Mouse (Mus musculus) intestine, postnatal 0 days (tissue): Measurements from ENCODE around the gene Gtsf1l. TPM values are rescaled to one million over a fixed set of nuclear protein-coding genes. Genes with fewer than 3 reads are reported as not detected.

Source experiments
- ATAC-seq: fragments of 200-750 bp; cut with Nextera tagmentation; 2 replicates; pipeline ENCODE4 v1.8.0; 2017; ENCODE audit warnings: mild to moderate bottlenecking, moderate TSS enrichment, moderate library complexity
- H3K27ac ChIP-seq: fragments of 300-500 bp; sonication (generic); 2 replicates; pipeline ENCODE4 v1.5.1; 2014; ENCODE audit warnings: mild to moderate bottlenecking, low read depth, low read length, moderate library complexity
- H3K27me3 ChIP-seq: fragments of 300-500 bp; sonication (generic); replicated peaks from 2 replicates; pipeline ENCODE4 v1.6.1; 2014; ENCODE audit warnings: low read length, mixed read lengths; ENCODE audit not compliant: control insufficient read depth, insufficient read depth
- H3K36me3 ChIP-seq: fragments of 300-500 bp; sonication (generic); 2 replicates; pipeline ENCODE4 v1.6.1; 2014; ENCODE audit warnings: mild to moderate bottlenecking, moderate library complexity; ENCODE audit not compliant: control insufficient read depth, insufficient read depth
- H3K4me1 ChIP-seq: fragments of 300-500 bp; sonication (generic); replicated peaks from 2 replicates; pipeline ENCODE4 v1.6.1; 2014; ENCODE audit warnings: antibody characterized with exemption, low read length, mixed read lengths; ENCODE audit not compliant: control insufficient read depth, insufficient read depth
- H3K4me2 ChIP-seq: fragments of 300-500 bp; sonication (generic); replicated peaks from 2 replicates; pipeline ENCODE4 v1.6.1; 2014; ENCODE audit warnings: low read depth, mild to moderate bottlenecking, moderate library complexity
- H3K4me3 ChIP-seq: fragments of 300-500 bp; sonication (generic); 2 replicates; pipeline ENCODE4 v1.5.1; 2014; ENCODE audit warnings: low read depth, low read length
- H3K9ac ChIP-seq: fragments of 300-500 bp; sonication (generic); 2 replicates; pipeline ENCODE4 v1.6.1; 2014; ENCODE audit warnings: mild to moderate bottlenecking, low read depth, low read length
- H3K9me3 ChIP-seq: fragments of 300-500 bp; sonication (generic); 2 replicates; pipeline ENCODE4 v1.6.1; 2016; ENCODE audit warnings: mixed run types; ENCODE audit not compliant: control insufficient read depth
- CTCF ChIP-seq: sonication (generic); IDR thresholded peaks from 2 replicates; pipeline ENCODE4 v1.5.1; 2016; ENCODE audit warnings: low read depth, mild to moderate bottlenecking, control low read depth, antibody characterized with exemption, moderate library complexity
- WGBS: fragments of 180-500 bp; shearing (Covaris S2); extraction: QIAGEN DNeasy Blood & Tissue Kit; methylation state at CpG from one replicate; pipeline ENCODE4 v1.1.7; 2014; 5-methylcytosine and 5-hydroxymethylcytosine counted together
- microRNA-seq: library from miRNA; unstranded; fragments of <30 nt; microRNA quantifications from one replicate; pipeline ENCODE4, GENCODE M21; 2016
- polyA plus RNA-seq: library from polyadenylated mRNA; unstranded; fragments of >200 nt; fragmentation: Nextera tagmentation; extraction: Ambion mirVana; gene quantifications from 2 replicates; pipeline ENCODE4 v1.2.1, GENCODE M21; 2015

Gene Gtsf1l
- polyA plus RNA-seq, 1 experiment from 2014 or later = not detected

DNA sequence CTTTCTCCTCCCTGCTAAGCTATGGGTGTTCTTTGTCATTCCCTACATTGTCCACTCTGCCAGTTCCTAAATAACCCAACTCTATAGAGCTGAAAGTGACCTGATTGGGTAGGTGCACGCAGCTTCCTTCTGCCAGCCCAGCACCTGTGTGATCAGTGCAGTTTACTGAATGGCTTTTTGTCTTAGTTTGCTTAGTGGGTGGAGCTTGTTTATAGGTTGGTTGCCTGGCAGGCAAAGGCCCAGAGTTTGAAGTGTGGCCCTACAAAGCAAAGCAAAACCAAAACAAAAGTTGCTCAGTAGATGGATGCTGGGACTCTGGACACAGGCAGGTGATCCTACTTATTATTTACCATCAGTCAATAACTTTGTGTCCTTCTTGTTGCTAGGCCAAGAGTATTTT lies 36.0 kb downstream of the Gtsf1l start:
- H3K4me2 ChIP-seq = no peak overlapping the region
- H3K27ac ChIP-seq = no peak overlapping the region
- no peaks in the 10 kb centered on the region for H3K4me1 ChIP-seq
- no peaks in the 10 kb centered on the region for H3K27me3 ChIP-seq
- WGBS = 30% methylated on average over 1 of the region's 1 CpGs
- ATAC-seq = peak; percentile 25; the same call in 1 of the 2 replicates
- H3K9ac ChIP-seq = no peak overlapping the region
- no peaks in the 10 kb centered on the region for H3K9me3 ChIP-seq
- TF ChIP-seq CTCF = no peak
- no peak overlapping the region for H3K4me3 ChIP-seq
- peaks cover 5% of the 10 kb centered on the region for H3K36me3 ChIP-seq

- no peak for TF ChIP-seq CTCF
- WGBS = 94% methylated on average over 2 of the region's 2 CpGs
- Histone ChIP-seq H3K4me2 (no peak overlapping the region), H3K4me1 (no peaks in the 10 kb centered on the region), H3K27me3 (no peaks in the 10 kb centered on the region), H3K36me3 (peaks cover 26% of the 10 kb centered on the region), H3K27ac (no peak overlapping the region), H3K4me3 (no peak overlapping the region), H3K9me3 (no peaks in the 10 kb centered on the region), H3K9ac (no peak overlapping the region)
- ATAC-seq = no peak
These were observed 38.5 kb downstream of the Gtsf1l start for GRCm38 (mm10) chr2:163049116-163049515.

GRCm38 (mm10) chr2:163048125-163048524 lies 39.5 kb downstream of the Gtsf1l start:
- 1% methylated on average over 10 of the region's 10 CpGs for whole genome bisulfite sequencing
- TF ChIP-seq CTCF = peak; percentile 95
- ATAC-seq = peak; percentile 42; the same call in 1 of the 2 replicates
- Histone ChIP-seq H3K4me3 (no peak overlapping the region), H3K9ac (no peak overlapping the region), H3K4me2 (peak overlapping the region; percentile 57), H3K27ac (no peak overlapping the region), H3K4me1 (no peaks in the 10 kb centered on the region), H3K36me3 (peaks cover 34% of the 10 kb centered on the region), H3K27me3 (no peaks in the 10 kb centered on the region), H3K9me3 (no peaks in the 10 kb centered on the region)

DNA sequence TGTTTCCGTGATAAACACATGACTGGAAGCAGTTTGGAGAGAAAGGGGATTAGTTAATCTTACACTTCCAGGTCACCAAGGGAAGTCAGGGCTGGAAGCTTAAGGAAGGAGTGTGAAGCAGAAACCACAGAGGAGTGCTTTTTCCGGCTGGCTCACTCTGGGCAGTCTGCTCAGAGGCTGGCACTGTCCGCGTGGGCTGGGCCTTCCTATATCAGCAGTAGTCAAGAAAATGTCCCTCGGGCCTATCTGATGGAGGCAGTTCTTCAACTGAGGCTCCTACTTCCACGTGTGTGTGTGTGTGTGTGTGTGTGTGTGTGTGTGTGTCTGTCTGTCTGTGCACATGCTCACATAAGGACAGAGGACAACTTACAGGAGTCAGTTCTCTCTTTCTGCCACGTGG lies 47.7 kb downstream of the Gtsf1l start:
- H3K36me3 ChIP-seq = peaks cover 79% of the 10 kb centered on the region
- H3K9me3 ChIP-seq = no peaks in the 10 kb centered on the region
- WGBS = 87% methylated on average over 7 of the region's 7 CpGs
- no peaks in the 10 kb centered on the region for H3K4me1 ChIP-seq
- no peak for ATAC-seq
- no peak for TF ChIP-seq CTCF
- H3K27me3 ChIP-seq = no peaks in the 10 kb centered on the region
- no peak overlapping the region for H3K4me2 ChIP-seq
- H3K4me3 ChIP-seq = no peak overlapping the region
- no peak overlapping the region for H3K9ac ChIP-seq
- H3K27ac ChIP-seq = no peak overlapping the region

Small RNAs within 50 kb of the gene (microRNA-seq; reads per million reads assigned to microRNA genes)
- gene Gm22174 = not detected
- not detected for gene Mir7003

Other genes with a start within 250 kb of the Gtsf1l start
- gene Srsf6, start 156.3 kb downstream of the Gtsf1l start, polyA plus RNA-seq = 57.7 and 65.8 TPM in 2 replicates
- 0.04 and 0.25 TPM in 2 replicates for gene L3mbtl1, start 144.4 kb downstream of the Gtsf1l start, polyA plus RNA-seq
- 5.2 and 5.4 TPM in 2 replicates for gene Sgk2, start 100.5 kb downstream of the Gtsf1l start, polyA plus RNA-seq
- gene Ift52, start 70.5 kb downstream of the Gtsf1l start, polyA plus RNA-seq = 30.0 and 36.4 TPM in 2 replicates
- gene Mybl2, start 33.2 kb downstream of the Gtsf1l start, polyA plus RNA-seq = 4.4 and 5.1 TPM in 2 replicates
- gene Tox2, start 115.3 kb upstream of the Gtsf1l start, polyA plus RNA-seq = 2.0 and 3.3 TPM in 2 replicates